Mouse (Mus musculus) midbrain, embryonic 14.5 days (tissue): ENCODE measurements around the gene Dynll2. TPM values are rescaled to one million over a fixed set of nuclear protein-coding genes. Genes with fewer than 3 reads are reported as not detected.

Experiments used
- ATAC-seq: fragments of 200-750 bp; cut with Nextera tagmentation; 2 replicates; pipeline ENCODE4 v1.8.0; 2017; ENCODE audit warnings: moderate number of reproducible peaks, moderate library complexity; ENCODE audit not compliant: low FRiP score, low TSS enrichment
- DNase-seq: peaks from one replicate; pipeline ENCODE4 v3.0.0-alpha.2; 2015
- H3K27ac ChIP-seq: fragments of 300-500 bp; sonication (generic); replicated peaks from 2 replicates; pipeline ENCODE4 v1.5.1; 2014; ENCODE audit warnings: mild to moderate bottlenecking, low read depth, low read length, moderate library complexity
- H3K27me3 ChIP-seq: fragments of 300-500 bp; sonication (generic); 2 replicates; pipeline ENCODE4 v1.6.1; 2014; ENCODE audit warnings: low read length, control low read depth, mixed read lengths; ENCODE audit not compliant: control insufficient read depth, insufficient read depth
- H3K36me3 ChIP-seq: fragments of 300-500 bp; sonication (generic); 2 replicates; pipeline ENCODE4 v1.6.1; 2014; ENCODE audit warnings: low read length, control low read depth; ENCODE audit not compliant: control insufficient read depth, insufficient read depth
- H3K4me1 ChIP-seq: fragments of 300-500 bp; sonication (generic); 2 replicates; pipeline ENCODE4 v1.6.1; 2014; ENCODE audit warnings: mild to moderate bottlenecking, antibody characterized with exemption, low read length, control low read depth; ENCODE audit not compliant: control insufficient read depth, insufficient read depth
- H3K4me2 ChIP-seq: fragments of 300-500 bp; sonication (generic); 2 replicates; pipeline ENCODE4 v1.6.1; 2014; ENCODE audit warnings: mild to moderate bottlenecking, low read length, moderate library complexity
- H3K4me3 ChIP-seq: fragments of 300-500 bp; sonication (generic); replicated peaks from 2 replicates; pipeline ENCODE4 v1.5.1; 2014; ENCODE audit warnings: low read depth, low read length
- H3K9ac ChIP-seq: fragments of 300-500 bp; sonication (generic); replicated peaks from 2 replicates; pipeline ENCODE4 v1.6.1; 2014; ENCODE audit warnings: mild to moderate bottlenecking, low read length, moderate library complexity
- H3K9me3 ChIP-seq: fragments of 300-500 bp; sonication (generic); 2 replicates; pipeline ENCODE4 v1.6.1; 2016; ENCODE audit warnings: low read length, control low read depth, mixed read lengths; ENCODE audit not compliant: control insufficient read depth
- WGBS: fragments of 180-500 bp; shearing (Covaris S2); extraction: QIAGEN DNeasy Blood & Tissue Kit; methylation state at CpG from one replicate; pipeline ENCODE4 v1.1.7; 2014; 5-methylcytosine and 5-hydroxymethylcytosine counted together
- polyA plus RNA-seq: library from polyadenylated mRNA; unstranded; fragments of >200 nt; fragmentation: Nextera tagmentation; extraction: Ambion mirVana; gene quantifications from 2 replicates; pipeline ENCODE4 v1.2.1, GENCODE M21; 2014

Gene Dynll2
- polyA plus RNA-seq: 28.3 and 46.5 TPM in 2 replicates

GRCm38 (mm10) chr11:87986831-87987793 lies at the start of gene Dynll2:
TSS of gene Dynll2 (minus strand) at chr11:87987533.
- peak within 1 kb of the TSS; percentile 97 for H3K27ac ChIP-seq
- peaks cover 18% of the 10 kb centered on the region for H3K36me3 ChIP-seq
- DNase-seq (peak; percentile 98), ATAC-seq (peak; percentile 96)
- no peaks in the 10 kb centered on the region for H3K9me3 ChIP-seq
- H3K27me3 ChIP-seq: no peaks in the 10 kb centered on the region
- H3K4me1 ChIP-seq: peaks cover 28% of the 10 kb centered on the region
- WGBS: under 1% methylated on average over 88 of the region's 107 CpGs
- H3K9ac ChIP-seq: peak within 1 kb of the TSS; percentile 97
- peak within 1 kb of the TSS; percentile 95 for H3K4me2 ChIP-seq
- peak within 1 kb of the TSS; percentile 100 for H3K4me3 ChIP-seq

GRCm38 (mm10) chr11:88036761-88037251 lies 49.5 kb upstream of the Dynll2 start:
- Histone ChIP-seq H3K9me3 (no peaks in the 10 kb centered on the region), H3K4me1 (no peaks in the 10 kb centered on the region), H3K9ac (no peak overlapping the region), H3K4me3 (no peak overlapping the region), H3K27ac (no peak overlapping the region), H3K4me2 (no peak overlapping the region), H3K36me3 (no peaks in the 10 kb centered on the region), H3K27me3 (no peaks in the 10 kb centered on the region)
- 87% methylated on average over 10 of the region's 10 CpGs for WGBS
- DNase-seq: no peak
- ATAC-seq: no peak

GRCm38 (mm10) chr11:88035970-88036369 lies 48.6 kb upstream of the Dynll2 start:
- Histone ChIP-seq H3K27ac (no peak overlapping the region), H3K4me1 (no peaks in the 10 kb centered on the region), H3K4me2 (no peak overlapping the region), H3K36me3 (no peaks in the 10 kb centered on the region), H3K27me3 (no peaks in the 10 kb centered on the region), H3K9ac (no peak overlapping the region), H3K4me3 (no peak overlapping the region), H3K9me3 (no peaks in the 10 kb centered on the region)
- ATAC-seq (no peak), DNase-seq (no peak)
- 68% methylated on average over 7 of the region's 7 CpGs for WGBS

- H3K4me1 ChIP-seq: 0 out of 2 replicates have a peak, but pooled peaks cover 8% of the 10 kb centered on the region
- no peak overlapping the region for H3K9ac ChIP-seq
- no peak overlapping the region for H3K4me2 ChIP-seq
- DNase-seq: no peak
- no peaks in the 10 kb centered on the region for H3K9me3 ChIP-seq
- no peaks in the 10 kb centered on the region for H3K27me3 ChIP-seq
- ATAC-seq: no peak
- no peak overlapping the region for H3K4me3 ChIP-seq
- H3K27ac ChIP-seq: no peak overlapping the region
- WGBS: 96% methylated on average over 5 of the region's 5 CpGs
- no peaks in the 10 kb centered on the region for H3K36me3 ChIP-seq
These were observed 44.4 kb upstream of the Dynll2 start for GRCm38 (mm10) chr11:88031753-88032152.

GRCm38 (mm10) chr11:88030836-88031235 lies 43.5 kb upstream of the Dynll2 start:
- Histone ChIP-seq H3K4me2 (no peak overlapping the region), H3K27me3 (no peaks in the 10 kb centered on the region), H3K36me3 (no peaks in the 10 kb centered on the region), H3K4me1 (0 out of 2 replicates have a peak, but pooled peaks cover 8% of the 10 kb centered on the region), H3K9me3 (no peaks in the 10 kb centered on the region), H3K9ac (no peak overlapping the region), H3K27ac (no peak overlapping the region), H3K4me3 (no peak overlapping the region)
- WGBS: 95% methylated on average over 2 of the region's 2 CpGs
- ATAC-seq (no peak), DNase-seq (no peak)

GRCm38 (mm10) chr11:88030219-88030618 lies 42.9 kb upstream of the Dynll2 start:
- 90% methylated on average over 7 of the region's 7 CpGs for WGBS
- ATAC-seq: no peak

GRCm38 (mm10) chr11:88028193-88028684 lies 40.9 kb upstream of the Dynll2 start:
- H3K4me2 ChIP-seq: no peak overlapping the region

More at GRCm38 (mm10) chr11:88030219-88030618, 42.9 kb upstream of the Dynll2 start:
- Histone ChIP-seq H3K4me1 (0 out of 2 replicates have a peak, but pooled peaks cover 8% of the 10 kb centered on the region), H3K4me3 (no peak overlapping the region), H3K27ac (no peak overlapping the region), H3K36me3 (no peaks in the 10 kb centered on the region), H3K4me2 (no peak overlapping the region), H3K9ac (no peak overlapping the region), H3K27me3 (no peaks in the 10 kb centered on the region), H3K9me3 (no peaks in the 10 kb centered on the region)
- no peak for DNase-seq

GRCm38 (mm10) chr11:88027391-88028035 lies 40.2 kb upstream of the Dynll2 start:
- peak; percentile 39 for DNase-seq
- no peak for ATAC-seq
- Histone ChIP-seq H3K4me1 (0 out of 2 replicates have a peak, but pooled peaks cover 8% of the 10 kb centered on the region), H3K9ac (no peak overlapping the region), H3K4me3 (no peak overlapping the region), H3K9me3 (no peaks in the 10 kb centered on the region), H3K36me3 (no peaks in the 10 kb centered on the region), H3K27me3 (no peaks in the 10 kb centered on the region), H3K4me2 (no peak overlapping the region), H3K27ac (no peak overlapping the region)
- 45% methylated on average over 9 of the region's 9 CpGs for WGBS

More at GRCm38 (mm10) chr11:88028193-88028684, 40.9 kb upstream of the Dynll2 start:
- Histone ChIP-seq H3K9ac (no peak overlapping the region; the same call in 1 of the 2 replicates), H3K9me3 (no peaks in the 10 kb centered on the region), H3K4me1 (0 out of 2 replicates have a peak, but pooled peaks cover 8% of the 10 kb centered on the region), H3K4me3 (no peak overlapping the region), H3K27ac (0 out of 2 replicates have a peak overlapping the region, but pooled peaks have one; percentile 26), H3K27me3 (no peaks in the 10 kb centered on the region), H3K36me3 (no peaks in the 10 kb centered on the region)
- WGBS: 11% methylated on average over 16 of the region's 16 CpGs
- ATAC-seq (no peak), DNase-seq (peak; percentile 25)
